Mouse (Mus musculus) erythroblast, adult 5-6 weeks (primary cell): ENCODE data around the gene Ptprt. TPM values are rescaled to one million over a fixed set of nuclear protein-coding genes. Genes with fewer than 3 reads are reported as not detected.
"Not testable (repeated sequence)": the region's sequence is repeated elsewhere in the genome, so short reads cannot be mapped to it uniquely, and the experiment has no call there.

Source experiments
- ATAC-seq: replicated peaks from 2 replicates; pipeline ENCODE4 v1.8.0; 2016; ENCODE audit warnings: moderate number of reproducible peaks, mild to moderate bottlenecking, moderate TSS enrichment, inconsistent platforms; ENCODE audit not compliant: poor library complexity, low FRiP score, severe bottlenecking
- total RNA-seq, 2 experiments: library from RNA; stranded (forward) in 1 of 2; stranded (reverse) in 1 of 2; fragments of 150-400 nt in 1 of 2; fragments of 200-764, 138-1000 nt in 1 of 2; gene quantifications; 2 replicates each; pipeline versions ENCODE4 v1.2.3 to v1.2.4; 2015 to 2017; ENCODE audit warnings: low replicate concordance in 2 of 2

Gene Ptprt
- total RNA-seq, 2 experiments from 2014 or later, result not detected

DNA sequence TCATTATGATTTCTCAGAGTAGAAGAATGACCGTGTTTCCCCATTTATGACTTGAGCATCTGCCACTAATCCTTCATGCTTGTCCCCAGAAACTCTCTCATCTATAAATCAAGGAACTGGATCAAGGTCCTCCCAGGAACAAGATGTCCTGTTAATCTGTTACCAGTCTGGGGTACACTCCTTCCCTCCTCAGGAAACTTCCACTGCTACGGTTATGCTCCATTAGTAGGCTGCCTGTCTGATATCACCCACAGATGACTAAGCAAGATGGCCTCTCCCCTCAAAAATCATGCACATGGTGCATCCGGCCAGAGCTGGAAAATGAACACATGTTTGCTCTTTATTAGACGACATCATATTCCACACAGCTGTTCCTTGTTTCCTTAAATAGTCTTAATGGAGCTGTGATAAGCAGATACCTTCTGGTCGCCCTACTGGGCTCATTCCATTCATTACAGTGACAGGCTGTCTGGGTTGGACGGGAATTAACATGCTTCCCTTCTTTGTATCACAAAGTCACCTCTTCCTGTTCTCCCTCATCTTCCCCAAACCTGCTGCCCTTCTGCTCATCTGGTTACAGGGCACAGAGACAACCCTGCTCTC, 1060.6 kb downstream of the Ptprt start:
- no peak for ATAC-seq

DNA sequence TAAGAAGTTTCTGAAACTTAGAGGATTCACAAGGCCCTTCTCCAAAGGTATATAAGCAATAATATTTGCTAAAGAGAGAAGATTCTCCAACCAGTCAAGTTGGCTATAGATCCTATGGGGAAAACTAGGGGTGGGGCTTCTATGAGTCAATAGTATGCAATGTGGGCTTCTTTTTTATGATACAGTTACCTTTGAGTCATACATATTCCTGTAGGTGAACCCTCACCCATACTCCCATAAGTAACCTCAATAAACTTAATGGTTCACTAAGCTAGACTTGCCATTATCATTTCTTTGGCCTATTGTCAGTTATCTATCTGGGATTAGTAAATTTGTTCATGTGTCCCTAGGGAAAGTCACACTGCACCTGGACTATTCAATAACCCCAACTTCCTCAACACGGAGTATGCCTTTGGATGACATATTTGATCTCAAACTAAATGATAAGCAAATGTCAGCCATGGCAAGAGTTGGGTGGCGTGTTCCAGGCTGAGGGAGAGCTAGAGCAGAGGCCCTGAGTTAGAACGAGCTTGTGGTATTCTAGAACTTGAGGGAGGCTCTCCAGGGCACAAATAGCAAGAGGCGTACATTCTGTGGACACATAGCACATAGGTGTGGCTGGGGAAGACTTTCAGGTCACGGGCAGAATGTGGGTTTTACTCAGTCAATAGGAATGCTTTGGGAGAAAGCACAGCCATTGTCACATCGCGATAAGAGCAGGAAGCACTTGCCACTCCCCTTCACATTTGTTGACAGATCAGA, 1067.4 kb downstream of the Ptprt start:
- no peak for ATAC-seq

- ATAC-seq, result no peak
Observed at GRCm38 (mm10) chr2:161574401-161574800, 1086.5 kb downstream of the Ptprt start.

DNA sequence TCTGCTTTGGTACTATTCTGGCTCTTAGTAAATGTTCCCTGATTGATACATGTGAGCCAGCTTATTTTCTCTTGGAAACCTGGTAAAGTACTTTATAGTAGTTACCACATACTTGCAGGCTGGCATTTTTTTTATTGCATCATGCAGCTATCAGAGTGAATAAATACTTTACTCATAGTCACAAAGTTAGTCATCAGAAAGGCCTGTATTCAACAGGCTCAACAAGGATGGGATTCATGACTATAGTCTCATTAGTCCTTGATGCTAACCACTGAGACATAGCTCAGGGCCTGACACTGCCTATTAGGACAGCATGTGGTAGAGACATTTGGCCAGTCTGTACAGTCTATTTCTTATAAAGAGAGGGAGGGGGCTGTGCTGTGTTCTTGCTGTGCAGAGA, 1088.7 kb downstream of the Ptprt start:
- ATAC-seq, result no peak

DNA sequence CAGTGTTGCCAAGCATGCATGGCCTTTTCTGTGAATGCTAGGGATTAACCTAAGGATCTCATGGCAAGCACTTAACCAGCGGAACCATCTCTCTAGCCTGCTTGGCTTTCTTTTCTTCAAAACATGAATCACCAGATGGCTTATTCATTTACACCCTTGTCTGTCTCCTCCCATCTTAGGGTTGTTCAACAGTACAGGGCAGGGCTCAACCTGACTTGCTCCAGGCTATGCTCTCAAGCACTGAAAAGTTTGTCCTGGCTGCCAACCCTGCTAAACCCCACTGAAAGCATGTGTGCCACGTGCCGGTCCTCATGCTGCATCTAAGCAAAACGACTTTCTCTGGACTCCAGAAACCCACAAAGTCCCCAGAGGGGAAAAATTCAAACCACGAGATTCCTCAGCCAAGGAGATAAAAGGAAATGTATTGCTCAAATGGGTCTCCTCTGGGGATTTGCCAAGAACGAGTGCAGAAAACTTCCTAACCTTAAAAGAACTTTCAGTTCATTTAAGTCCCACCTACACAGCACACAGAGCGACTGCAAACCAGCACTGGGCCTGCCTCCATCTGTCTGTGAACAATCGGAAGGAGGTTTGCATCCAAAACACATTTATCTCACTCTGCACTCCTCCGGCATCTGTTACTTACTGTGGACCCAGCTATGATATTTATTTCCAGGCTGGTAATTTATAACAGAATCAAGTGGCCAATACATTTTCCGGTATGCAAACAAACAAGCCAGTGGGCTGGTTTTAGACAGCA, 1090.5 kb downstream of the Ptprt start:
- no peak for ATAC-seq

DNA sequence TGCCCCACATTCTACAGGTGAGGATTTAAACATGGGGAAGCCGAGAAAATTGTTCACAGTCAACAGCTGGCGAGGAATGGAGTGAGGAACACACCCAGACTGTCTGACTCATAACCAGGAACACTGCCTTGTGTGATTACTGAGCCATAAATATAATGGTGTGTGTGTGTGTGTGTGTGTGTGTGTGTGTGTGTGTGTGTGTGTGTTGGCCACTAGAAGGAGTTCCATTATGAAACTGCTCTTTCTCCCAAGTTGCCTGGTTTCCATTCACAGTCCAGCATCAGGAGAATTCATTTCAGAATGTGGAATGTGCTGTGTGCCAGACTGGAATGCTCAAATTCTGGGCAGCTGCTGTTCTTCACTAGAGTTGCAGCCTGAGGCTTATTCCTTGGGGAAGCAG, 1099.4 kb downstream of the Ptprt start:
- ATAC-seq, result no peak

DNA sequence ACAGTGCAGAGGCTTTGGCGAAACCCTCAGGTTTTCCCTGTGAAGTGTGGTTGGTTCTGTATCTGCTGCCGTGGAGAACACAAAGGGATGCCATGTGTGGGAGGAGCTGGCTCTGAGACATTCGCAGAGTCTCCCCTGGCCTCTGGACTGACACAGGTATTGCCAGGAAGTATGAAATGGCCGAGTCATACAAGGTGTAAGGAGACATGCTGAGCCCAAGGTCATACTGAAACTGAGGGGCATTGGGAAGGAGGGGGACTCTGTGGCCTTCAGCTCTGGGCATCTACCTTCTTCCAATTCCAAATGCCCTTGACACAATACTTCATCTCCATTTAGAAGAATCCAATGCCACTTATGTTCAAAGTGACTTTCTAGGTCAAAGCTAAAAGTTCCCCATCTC, 1103.1 kb downstream of the Ptprt start:
- no peak for ATAC-seq

GRCm38 (mm10) chr2:161553651-161554050, 1107.3 kb downstream of the Ptprt start:
- no peak for ATAC-seq

DNA sequence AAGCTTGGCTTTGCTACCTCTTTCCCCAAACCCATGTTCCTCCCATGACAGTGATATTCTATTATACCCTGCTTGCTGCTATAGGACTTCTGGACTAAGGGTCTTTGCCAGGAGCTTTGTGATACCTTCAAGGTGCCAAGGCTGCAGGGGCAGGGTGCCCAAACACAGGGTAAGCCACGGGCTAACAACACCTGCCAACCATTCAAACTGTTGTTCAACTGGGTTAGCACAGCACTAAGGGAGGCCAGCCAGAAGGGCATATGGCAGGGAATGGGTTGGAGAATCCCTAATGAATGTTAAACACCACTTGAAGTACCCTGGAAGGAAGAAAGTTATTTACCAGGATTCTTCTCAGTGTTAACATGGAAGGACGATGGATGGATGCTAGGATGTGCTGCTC, 1108.9 kb downstream of the Ptprt start:
- no peak for ATAC-seq

DNA sequence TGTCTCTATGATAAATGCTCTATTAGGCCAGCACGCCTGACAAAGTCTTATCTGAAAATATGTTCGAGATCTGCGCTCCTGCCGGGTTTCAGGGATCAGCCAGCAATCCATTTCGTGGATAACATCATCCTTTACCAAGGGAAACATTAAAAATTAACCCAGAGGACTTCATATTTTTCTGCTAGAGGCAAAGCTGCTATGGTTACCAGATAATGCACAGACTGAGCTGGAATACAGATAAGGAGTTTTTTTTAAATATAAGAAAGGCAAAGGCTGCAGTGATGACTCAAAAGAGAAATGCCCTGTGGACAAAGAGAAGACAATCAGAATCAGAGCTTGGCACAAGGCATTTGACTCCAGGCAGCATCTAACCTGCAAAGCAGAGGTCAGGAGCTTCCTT, 1111.4 kb downstream of the Ptprt start:
- ATAC-seq, result no peak

- no peak for ATAC-seq
Observed at GRCm38 (mm10) chr2:161547318-161547717, 1113.6 kb downstream of the Ptprt start.

GRCm38 (mm10) chr2:161545406-161545805, 1115.5 kb downstream of the Ptprt start:
- ATAC-seq, result no peak

DNA sequence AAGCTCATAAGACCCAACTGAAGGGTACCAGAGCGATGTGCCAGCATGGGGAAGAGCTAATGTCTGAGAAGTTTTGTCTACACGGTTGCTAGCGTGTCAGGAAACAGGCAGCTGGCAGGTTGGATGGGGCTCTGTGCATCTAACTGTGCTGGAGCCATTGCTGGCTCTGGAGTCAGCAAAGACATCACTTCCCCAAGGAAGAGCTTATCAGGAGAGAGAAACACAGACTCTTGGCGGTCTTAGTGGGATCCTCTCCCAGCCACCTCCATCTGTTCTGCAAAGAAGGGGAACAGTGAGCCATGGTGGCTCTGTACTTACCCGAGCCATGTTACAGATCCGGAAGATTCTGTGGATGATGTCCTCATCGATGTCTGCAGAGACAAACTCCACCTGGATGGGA, 1126.8 kb downstream of the Ptprt start:
- ATAC-seq, result no peak

GRCm38 (mm10) chr2:161527192-161527591, 1133.8 kb downstream of the Ptprt start:
- no peak for ATAC-seq

GRCm38 (mm10) chr2:161519671-161520070, 1141.3 kb downstream of the Ptprt start:
- no peak for ATAC-seq

GRCm38 (mm10) chr2:161516921-161517320, 1144.0 kb downstream of the Ptprt start:
- no peak for ATAC-seq

DNA sequence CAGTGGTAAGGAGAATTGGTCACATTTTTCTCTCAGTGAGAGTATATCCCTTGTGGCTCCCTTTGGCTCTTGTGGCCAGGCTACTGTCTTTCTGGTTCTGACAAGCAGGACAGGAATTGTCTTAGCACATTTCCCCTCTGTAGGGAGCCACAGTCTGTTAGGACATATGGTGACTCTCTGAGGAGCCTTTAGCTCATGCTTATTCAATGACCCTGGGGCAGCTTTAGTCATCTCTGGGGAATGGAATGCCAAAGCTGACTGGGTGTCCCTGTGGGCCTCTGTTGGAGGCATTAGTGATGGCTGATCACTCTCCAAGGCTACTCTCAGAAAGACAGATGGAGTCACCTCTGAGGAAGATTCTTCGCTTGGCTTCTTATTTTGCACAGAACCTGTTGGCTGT, 1147.7 kb downstream of the Ptprt start:
- ATAC-seq, result no peak

DNA sequence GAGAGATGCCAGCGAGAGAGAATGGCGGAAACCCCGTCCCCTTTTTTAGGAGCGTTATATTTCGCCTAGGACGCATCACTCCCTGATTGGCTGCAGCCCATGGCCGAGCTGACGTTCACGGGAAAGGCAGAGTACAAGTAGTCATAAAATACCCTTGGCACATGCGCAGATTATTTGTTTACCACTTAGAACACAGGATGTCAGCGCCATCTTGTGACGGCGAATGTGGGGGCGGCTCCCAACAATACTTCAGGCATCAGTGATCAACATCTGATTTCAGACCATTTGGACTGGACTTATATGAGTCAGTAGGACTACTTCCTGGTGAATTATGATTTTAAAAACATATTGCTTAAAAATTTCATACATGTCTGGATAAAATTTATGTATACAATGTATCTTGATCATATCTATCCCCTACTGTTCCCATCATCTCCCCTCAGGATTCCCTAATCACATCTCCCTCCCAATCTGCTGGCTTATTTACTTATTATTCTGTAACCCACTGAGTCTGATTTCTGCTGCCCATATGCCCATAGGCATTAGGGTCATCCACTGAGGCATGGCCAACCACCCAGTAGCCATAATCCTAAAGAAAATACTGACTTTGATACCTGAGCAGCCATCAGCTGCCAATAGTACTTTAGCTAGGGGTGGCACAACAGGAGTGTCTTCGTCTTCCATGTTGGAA, 1148.9 kb downstream of the Ptprt start:
- not testable (repeated sequence) for ATAC-seq

DNA sequence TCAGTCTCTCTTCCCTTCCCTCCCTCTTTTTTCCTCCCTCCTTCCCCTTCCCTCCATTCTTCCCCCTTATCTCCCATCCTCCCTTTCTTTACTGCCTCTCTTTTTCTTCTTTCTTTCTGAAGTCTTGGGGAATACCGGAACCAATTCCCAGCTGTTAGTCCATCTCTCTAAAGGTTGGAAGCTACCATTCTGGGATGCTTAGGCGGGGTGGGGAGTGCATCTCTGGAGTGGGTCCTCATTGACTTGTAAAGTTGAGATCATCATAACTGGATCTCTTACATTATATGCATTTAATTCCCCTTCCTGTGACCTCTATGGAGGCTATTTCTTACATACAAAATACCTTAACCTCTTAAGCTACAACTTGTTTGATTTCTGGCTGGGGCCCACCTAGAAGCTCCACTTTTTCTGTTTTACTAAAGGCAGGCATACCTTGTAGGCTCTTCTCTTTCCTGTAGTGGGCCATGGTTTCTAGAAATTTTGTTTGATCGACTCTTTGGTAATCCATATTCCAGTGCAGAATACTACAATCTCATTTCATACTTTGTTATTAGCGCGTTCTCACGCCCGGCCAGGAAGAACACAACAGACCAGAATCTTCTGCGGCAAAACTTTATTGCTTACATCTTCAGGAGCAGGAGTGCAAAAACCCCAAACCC, 1149.7 kb downstream of the Ptprt start:
- no peak for ATAC-seq
